Mouse (Mus musculus): ENCODE results near the gene Zbtb21.

- TF ChIP-seq POLR2A (IDR thresholded peaks at IDR 0.05; ENCODE audit: extremely low read depth, insufficient read depth, low read length) (no peak), CTCF (IDR thresholded peaks at IDR 0.05; ENCODE audit: extremely low read depth, insufficient read depth, low read length) (no peak)
Observed at GRCm38 (mm10) chr16:97995849-97996615, 33.6 kb upstream of the Zbtb21 start.
